Mouse (Mus musculus): ENCODE measurements around the gene Ergic1. TPM values are rescaled to one million over a fixed set of nuclear protein-coding genes. Genes with fewer than 3 reads are reported as not detected.

The Ergic1 gene
- polyA plus RNA-seq, 1 experiment, result 37.2 TPM

DNA sequence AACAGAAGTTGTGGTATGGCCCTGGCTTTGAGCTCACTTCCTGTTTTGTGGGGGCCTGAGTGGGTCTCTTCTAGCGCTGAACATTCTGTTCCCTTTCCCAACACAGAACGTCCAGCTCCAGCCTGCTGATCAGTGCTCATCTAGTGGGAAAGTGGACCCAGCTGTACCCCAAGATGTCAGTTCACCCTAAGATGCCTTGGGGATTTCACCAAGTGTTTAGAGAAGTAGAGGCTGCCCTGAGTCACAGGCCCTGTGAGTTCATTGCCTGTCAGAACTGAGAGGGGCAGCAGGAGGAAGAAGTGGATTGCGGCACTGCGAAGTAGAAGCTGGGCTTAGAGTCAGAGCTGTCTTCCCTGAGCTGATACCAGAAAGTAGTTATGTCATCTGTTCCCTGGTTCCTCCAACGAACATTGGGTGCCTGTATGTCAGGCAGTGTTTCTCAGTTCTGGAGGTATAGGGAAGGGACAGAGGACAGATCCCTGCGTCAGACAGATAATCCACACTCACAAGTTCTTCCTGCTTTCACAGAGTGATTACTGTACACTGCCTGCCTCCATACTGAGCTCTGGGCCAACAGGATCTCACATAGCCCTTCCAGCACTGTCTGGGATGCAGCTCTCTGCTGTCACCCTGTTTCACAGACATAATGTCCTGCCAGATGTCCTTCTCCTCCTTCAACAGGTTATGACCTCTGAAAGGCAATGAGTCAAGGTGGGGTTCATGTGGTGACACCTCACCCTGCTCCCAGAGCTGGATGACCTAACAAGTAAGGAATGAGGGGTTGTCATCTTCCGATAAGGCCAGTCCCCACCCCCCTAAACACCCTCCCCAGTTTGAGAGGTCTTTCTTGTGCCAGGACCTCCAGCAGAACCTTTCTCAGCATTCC lies 25.8 kb upstream of the Ergic1 start:
- Histone ChIP-seq H3K27ac (ENCODE audit: insufficient read depth, low read depth, low read length) (peak overlapping the region; percentile 92), H3K4me1 (ENCODE audit: control insufficient read depth, insufficient read depth, low read length) (peaks cover 70% of the 10 kb centered on the region), H3K4me3 (ENCODE audit: insufficient read depth, low read length) (no peak overlapping the region)
- TF ChIP-seq CTCF (IDR thresholded peaks at IDR 0.05; ENCODE audit: low read depth, low read length), result no peak
- no peak for TF ChIP-seq POLR2A (IDR thresholded peaks at IDR 0.05; ENCODE audit: borderline replicate concordance, low read depth, low read length)

GRCm38 (mm10) chr17:26537722-26538471 lies 23.4 kb upstream of the Ergic1 start:
- H3K4me3 ChIP-seq (ENCODE audit: insufficient read depth, low read length), result no peak overlapping the region
- H3K27ac ChIP-seq (ENCODE audit: insufficient read depth, low read depth, low read length), result peak overlapping the region; percentile 34
- peaks cover 47% of the 10 kb centered on the region for H3K4me1 ChIP-seq (ENCODE audit: control insufficient read depth, insufficient read depth, low read length)
- no peak for TF ChIP-seq POLR2A (IDR thresholded peaks at IDR 0.05; ENCODE audit: borderline replicate concordance, low read depth, low read length)
- TF ChIP-seq CTCF (IDR thresholded peaks at IDR 0.05; ENCODE audit: low read depth, low read length), result no peak

DNA sequence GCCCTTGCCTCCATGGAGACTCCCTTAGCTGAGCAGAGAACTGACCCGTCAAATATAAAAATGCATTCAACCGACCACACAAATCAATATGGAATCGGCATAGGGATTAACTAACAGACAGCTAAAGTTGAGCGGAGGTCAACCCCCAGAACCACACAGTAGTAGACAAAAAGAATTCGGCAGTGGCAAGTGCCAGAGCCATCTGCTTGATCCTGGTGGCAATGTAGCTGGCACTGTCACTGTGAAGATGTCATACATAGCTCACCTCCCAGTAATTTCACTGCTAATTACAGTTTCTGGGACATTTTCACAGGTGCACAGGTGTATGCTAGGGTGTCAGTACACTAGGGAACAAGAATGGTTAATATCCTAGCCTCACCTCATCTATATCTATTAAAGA lies 21.2 kb upstream of the Ergic1 start:
- TF ChIP-seq POLR2A (IDR thresholded peaks at IDR 0.05; ENCODE audit: borderline replicate concordance, low read depth, low read length), result no peak
- no peak overlapping the region for H3K27ac ChIP-seq (ENCODE audit: insufficient read depth, low read depth, low read length)
- no peak overlapping the region for H3K4me3 ChIP-seq (ENCODE audit: insufficient read depth, low read length)
- peaks cover 39% of the 10 kb centered on the region for H3K4me1 ChIP-seq (ENCODE audit: control insufficient read depth, insufficient read depth, low read length)

GRCm38 (mm10) chr17:26544319-26544963 lies 16.8 kb upstream of the Ergic1 start:
- TF ChIP-seq POLR2A (IDR thresholded peaks at IDR 0.05; ENCODE audit: borderline replicate concordance, low read depth, low read length), result no peak
- TF ChIP-seq CTCF (IDR thresholded peaks at IDR 0.05; ENCODE audit: low read depth, low read length), result no peak
- no peak overlapping the region for H3K4me3 ChIP-seq (ENCODE audit: insufficient read depth, low read length)
- H3K27ac ChIP-seq (ENCODE audit: insufficient read depth, low read depth, low read length), result no peak overlapping the region

DNA sequence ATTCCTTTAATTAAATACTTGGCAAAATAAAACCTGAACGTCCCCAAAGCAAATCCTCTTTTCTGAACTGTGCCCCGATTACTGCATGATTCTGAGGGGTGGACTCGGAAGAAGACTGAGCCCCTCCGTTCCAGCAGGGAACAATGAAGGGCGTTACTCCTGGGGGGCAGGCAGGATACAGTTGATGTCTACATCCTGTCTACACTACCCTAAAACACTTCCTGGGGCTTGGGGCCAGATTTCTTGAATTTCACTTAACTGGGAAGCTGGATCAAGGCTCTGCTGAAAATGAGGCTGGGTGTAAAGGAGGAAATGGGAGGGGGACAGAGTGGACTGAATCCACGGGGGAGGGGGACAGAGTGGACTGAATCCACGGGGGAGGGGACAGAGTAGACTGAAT lies 13.5 kb upstream of the Ergic1 start:
- Histone ChIP-seq H3K27ac (ENCODE audit: insufficient read depth, low read depth, low read length) (no peak overlapping the region), H3K4me3 (ENCODE audit: insufficient read depth, low read length) (no peak overlapping the region), H3K4me1 (ENCODE audit: control insufficient read depth, insufficient read depth, low read length) (peaks cover 15% of the 10 kb centered on the region)
- TF ChIP-seq CTCF (IDR thresholded peaks at IDR 0.05; ENCODE audit: low read depth, low read length), result no peak
- no peak for TF ChIP-seq POLR2A (IDR thresholded peaks at IDR 0.05; ENCODE audit: borderline replicate concordance, low read depth, low read length)

More at GRCm38 (mm10) chr17:26544319-26544963, 16.8 kb upstream of the Ergic1 start:
- H3K4me1 ChIP-seq (ENCODE audit: control insufficient read depth, insufficient read depth, low read length), result peaks cover 19% of the 10 kb centered on the region

GRCm38 (mm10) chr17:26548566-26548965 lies 12.7 kb upstream of the Ergic1 start:
- Histone ChIP-seq H3K4me1 (ENCODE audit: control insufficient read depth, insufficient read depth, low read length) (peaks cover 15% of the 10 kb centered on the region), H3K4me3 (ENCODE audit: insufficient read depth, low read length) (no peak overlapping the region), H3K27ac (ENCODE audit: insufficient read depth, low read depth, low read length) (no peak overlapping the region)
- no peak for TF ChIP-seq POLR2A (IDR thresholded peaks at IDR 0.05; ENCODE audit: borderline replicate concordance, low read depth, low read length)
- no peak for TF ChIP-seq CTCF (IDR thresholded peaks at IDR 0.05; ENCODE audit: low read depth, low read length)

GRCm38 (mm10) chr17:26549148-26549809 lies 12.0 kb upstream of the Ergic1 start:
- TF ChIP-seq POLR2A (IDR thresholded peaks at IDR 0.05; ENCODE audit: borderline replicate concordance, low read depth, low read length) (no peak), CTCF (IDR thresholded peaks at IDR 0.05; ENCODE audit: low read depth, low read length) (no peak)
- Histone ChIP-seq H3K27ac (ENCODE audit: insufficient read depth, low read depth, low read length) (no peak overlapping the region), H3K4me1 (ENCODE audit: control insufficient read depth, insufficient read depth, low read length) (peaks cover 11% of the 10 kb centered on the region), H3K4me3 (ENCODE audit: insufficient read depth, low read length) (no peak overlapping the region)

DNA sequence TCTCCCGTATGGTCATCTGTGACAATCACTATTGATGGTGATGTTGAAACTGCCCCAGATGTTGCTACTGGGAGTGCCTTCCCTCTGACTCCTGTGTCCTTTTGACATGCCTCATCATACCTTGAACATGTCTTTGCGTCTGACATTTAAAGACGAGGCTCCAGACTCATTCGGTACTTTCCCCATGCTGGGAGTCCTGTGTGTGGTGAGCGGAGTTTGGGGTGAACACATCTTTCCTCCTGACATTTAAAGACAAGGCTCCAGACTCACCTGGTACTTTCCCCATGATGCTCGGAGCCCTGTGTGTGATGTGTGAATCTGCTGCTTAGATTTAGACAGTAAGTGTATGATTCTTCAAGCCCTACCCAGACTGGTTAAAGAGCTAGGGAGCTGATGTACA lies 10.2 kb upstream of the Ergic1 start:
- no peak for TF ChIP-seq POLR2A (IDR thresholded peaks at IDR 0.05; ENCODE audit: borderline replicate concordance, low read depth, low read length)
- no peak for TF ChIP-seq CTCF (IDR thresholded peaks at IDR 0.05; ENCODE audit: low read depth, low read length)
- no peak overlapping the region for H3K4me3 ChIP-seq (ENCODE audit: insufficient read depth, low read length)
- H3K27ac ChIP-seq (ENCODE audit: insufficient read depth, low read depth, low read length), result no peak overlapping the region
- peaks cover 5% of the 10 kb centered on the region for H3K4me1 ChIP-seq (ENCODE audit: control insufficient read depth, insufficient read depth, low read length)

GRCm38 (mm10) chr17:26553033-26553432 lies 8.3 kb upstream of the Ergic1 start:
- no peak overlapping the region for H3K27ac ChIP-seq (ENCODE audit: insufficient read depth, low read depth, low read length)
- H3K4me1 ChIP-seq (ENCODE audit: control insufficient read depth, insufficient read depth, low read length), result peaks cover 4% of the 10 kb centered on the region

More at GRCm38 (mm10) chr17:26553033-26553432, 8.3 kb upstream of the Ergic1 start:
- no peak overlapping the region for H3K4me3 ChIP-seq (ENCODE audit: insufficient read depth, low read length)
- no peak for TF ChIP-seq POLR2A (IDR thresholded peaks at IDR 0.05; ENCODE audit: borderline replicate concordance, low read depth, low read length)
- no peak for TF ChIP-seq CTCF (IDR thresholded peaks at IDR 0.05; ENCODE audit: low read depth, low read length)
